Mouse (Mus musculus) granulocyte monocyte progenitor cell, adult 5-6 weeks (primary cell): ENCODE measurements at regions not wholly inside any gene's neighbourhood (a gene's known extent, or its start where the extent isn't known, plus 50 kb on each side); places are given as distances from the start of the nearest gene placed in this dataset.

Source experiments
- ATAC-seq: replicated peaks from 2 replicates; pipeline ENCODE4 v1.8.0; 2016; ENCODE audit warnings: mild to moderate bottlenecking, moderate TSS enrichment, inconsistent platforms; ENCODE audit not compliant: poor library complexity, severe bottlenecking

GRCm38 (mm10) chr15:68646865-68647264 lies 2146.2 kb upstream of the Lrrc6 start:
- no peak for ATAC-seq

DNA sequence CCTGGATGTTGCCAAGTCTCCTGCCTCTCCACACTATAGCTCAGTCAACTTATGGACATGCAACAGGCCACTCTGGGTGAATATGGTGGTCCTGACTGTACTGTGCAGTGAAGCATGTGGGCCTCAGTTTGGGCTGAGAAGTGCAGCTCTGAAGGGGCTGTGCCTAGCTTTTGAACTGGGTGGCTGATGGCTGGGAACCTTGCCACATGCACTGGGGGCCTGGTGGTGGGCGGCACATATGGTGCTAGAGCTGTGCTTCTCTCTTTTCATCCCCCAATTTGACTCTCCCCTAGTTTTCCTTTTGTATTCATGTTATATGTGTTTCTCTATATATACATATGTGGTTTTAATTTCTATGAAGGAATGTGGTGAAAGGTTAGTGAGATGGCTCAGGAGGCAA lies 2144.2 kb upstream of the Lrrc6 start:
- ATAC-seq = no peak

- ATAC-seq = no peak
Measured at GRCm38 (mm10) chr15:68635633-68636032, 2134.9 kb upstream of the Lrrc6 start.

DNA sequence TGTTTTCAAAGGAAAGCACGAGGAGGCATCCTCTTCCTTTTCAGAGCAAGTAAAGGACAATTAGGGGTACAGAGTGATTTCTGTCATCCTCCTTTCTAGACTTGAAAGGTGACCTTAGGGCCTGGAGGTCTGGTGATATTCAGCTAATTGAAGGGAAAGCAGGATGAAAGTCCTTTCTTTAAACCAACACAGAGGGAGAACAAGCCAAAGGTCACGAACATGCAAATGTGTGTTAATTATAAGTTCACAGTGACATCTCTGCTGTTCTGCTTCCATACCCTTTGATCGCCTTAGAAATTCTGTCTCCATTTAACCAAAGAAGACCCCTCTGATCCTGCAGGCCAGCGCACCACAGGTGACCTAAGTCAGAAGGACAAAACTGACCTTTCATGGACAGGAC lies 2126.3 kb upstream of the Lrrc6 start:
- ATAC-seq = no peak

- ATAC-seq = no peak
Measured at GRCm38 (mm10) chr15:68624831-68625230, 2124.1 kb upstream of the Lrrc6 start.

- no peak for ATAC-seq
Measured at GRCm38 (mm10) chr15:68620417-68621214, 2119.9 kb upstream of the Lrrc6 start.

- no peak for ATAC-seq
Measured at GRCm38 (mm10) chr15:68606110-68606791, 2105.5 kb upstream of the Lrrc6 start.

DNA sequence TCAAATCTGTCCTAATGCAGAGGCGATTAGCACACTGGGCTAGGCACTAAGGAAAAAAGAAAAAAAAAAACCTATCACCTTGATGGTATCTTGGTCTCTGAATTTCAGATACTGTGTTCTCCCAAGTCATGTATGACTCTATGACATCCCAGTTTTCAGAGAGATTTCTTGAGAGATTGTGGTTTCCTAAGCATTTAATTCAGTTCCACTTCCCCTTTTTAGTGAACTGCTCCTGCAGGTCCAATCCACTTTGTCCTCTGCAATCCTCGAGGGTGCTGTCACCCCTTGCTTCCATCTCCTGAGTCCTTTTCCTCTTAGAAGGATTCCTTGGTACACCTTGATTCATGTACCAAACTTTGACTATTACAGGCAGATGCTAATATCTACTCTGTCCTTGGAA lies 2104.8 kb upstream of the Lrrc6 start:
- ATAC-seq = peak; percentile 75

DNA sequence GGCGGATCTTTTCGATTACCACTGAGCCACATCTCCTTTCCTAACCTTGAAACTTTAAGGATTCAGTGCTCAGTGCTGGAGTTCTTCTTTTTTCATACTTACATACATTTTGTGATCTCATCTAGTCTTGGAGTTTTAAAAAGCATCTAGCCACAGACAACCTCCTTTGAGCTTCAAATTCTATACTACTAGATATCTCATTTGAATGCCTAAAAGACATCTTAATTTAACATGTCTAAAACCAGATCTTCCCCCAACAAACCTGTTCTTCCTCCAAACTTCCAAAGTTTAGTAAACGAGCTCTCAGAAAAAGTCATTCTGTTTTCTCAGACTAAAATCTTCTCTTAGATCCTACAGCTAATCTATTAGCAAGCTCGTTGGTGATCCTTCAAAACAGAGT lies 2081.5 kb upstream of the Lrrc6 start:
- no peak for ATAC-seq

DNA sequence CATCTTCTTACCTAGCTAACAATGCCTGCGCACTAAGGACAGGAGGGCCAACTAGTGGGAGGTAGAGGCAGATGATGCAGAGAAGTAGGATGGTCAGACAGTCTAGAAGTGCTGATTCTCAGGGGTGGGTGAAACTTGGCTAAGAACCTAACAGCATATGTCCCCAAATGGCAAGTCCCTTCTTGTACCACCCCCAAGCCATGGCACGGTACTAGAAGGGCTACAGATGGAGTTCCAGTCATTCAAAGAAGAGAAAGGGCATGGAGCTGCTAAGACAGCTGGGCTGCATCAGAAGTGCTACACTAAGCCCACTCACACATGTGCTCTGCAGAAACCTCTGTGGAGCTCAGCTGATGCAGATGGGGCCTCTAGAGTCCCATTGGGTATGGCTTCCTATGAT lies 2078.8 kb upstream of the Lrrc6 start:
- no peak for ATAC-seq

DNA sequence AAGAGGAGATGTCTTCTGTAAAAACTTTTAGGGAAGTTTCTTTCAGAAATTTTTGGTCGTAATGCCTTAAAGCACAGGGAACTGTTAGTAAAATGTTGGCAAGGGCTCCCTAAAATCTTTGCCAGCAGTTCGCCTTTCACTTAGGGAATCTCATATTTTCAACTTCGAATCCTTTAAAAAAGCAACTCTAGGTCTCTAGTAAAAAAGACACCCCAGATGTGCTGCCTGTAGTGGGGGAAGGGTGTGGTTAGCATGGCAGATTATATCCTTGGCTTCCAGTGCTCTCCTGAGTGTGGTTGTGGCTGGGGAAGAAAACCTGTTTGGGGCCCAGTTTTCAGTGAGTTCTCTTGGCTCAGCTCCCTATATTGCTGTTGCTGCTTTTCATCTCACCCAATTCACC lies 2059.9 kb upstream of the Lrrc6 start:
- no peak for ATAC-seq

DNA sequence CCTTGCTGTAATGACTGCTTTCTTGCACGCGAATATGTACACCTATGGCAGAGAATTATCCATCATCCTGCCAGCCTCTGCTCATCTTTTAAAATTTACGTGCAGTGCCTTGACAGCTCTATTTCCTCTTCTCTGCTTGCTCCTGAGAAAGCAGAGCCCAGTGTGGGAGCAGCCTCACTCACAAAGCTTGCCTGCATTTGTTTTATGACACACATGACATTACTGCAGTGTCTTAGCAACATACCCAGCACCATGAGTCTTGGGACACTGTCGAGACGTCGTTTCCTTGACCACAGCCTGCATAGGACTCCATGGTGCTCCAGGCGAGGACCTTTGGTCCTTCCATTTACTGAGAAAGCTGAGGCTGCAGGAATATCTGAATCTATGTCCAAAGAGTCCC lies 2055.4 kb upstream of the Lrrc6 start:
- no peak for ATAC-seq

DNA sequence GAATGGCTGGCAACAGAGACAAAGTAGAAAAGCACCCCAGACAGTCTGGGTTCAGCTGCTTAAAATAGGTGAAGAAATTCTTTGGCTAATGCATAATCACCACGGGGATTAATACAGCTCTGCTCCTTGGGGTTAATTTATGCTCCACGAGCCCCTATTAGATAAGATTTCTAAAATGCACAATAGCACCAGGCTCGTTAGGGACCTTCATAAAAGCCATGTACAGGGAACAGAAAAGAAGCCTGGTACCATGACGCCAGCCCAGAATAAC lies 2035.3 kb upstream of the Lrrc6 start:
- ATAC-seq = no peak

DNA sequence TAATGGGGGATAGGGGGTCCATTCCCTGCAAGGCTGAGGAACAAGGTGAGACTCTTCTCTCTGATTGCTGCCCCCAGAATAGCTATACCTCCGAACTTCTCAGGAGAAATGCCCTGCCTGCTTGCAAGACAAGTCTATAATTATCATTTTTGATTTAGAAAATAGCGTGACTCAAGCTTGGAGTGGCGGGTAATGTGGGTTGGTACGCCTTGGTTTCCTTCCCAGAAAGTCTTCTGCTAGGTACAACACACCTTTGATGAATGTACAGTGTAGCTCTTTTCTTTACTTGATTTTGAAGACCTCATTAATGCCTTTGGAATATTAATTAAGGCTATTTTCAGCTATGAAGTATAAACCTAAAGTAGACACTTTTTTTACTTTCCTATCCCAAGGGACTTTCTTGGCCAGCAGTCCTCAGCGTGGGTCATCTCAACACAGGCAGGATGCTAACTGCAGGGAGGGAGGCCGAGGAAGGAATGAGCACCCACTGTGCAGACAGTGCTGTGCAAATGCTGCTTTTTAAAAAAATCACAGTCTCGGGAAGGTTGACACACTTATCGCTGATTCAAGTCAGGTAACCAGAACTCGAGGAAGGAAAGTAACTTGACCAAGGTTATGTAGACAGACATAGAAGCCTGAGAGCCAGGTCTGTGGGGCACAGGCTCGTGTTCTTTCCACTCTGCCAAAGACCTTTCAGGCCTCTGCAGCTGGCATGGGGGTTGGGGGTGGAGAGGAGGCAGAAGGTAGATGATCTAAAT lies 2034.8 kb upstream of the Lrrc6 start:
- ATAC-seq = no peak

DNA sequence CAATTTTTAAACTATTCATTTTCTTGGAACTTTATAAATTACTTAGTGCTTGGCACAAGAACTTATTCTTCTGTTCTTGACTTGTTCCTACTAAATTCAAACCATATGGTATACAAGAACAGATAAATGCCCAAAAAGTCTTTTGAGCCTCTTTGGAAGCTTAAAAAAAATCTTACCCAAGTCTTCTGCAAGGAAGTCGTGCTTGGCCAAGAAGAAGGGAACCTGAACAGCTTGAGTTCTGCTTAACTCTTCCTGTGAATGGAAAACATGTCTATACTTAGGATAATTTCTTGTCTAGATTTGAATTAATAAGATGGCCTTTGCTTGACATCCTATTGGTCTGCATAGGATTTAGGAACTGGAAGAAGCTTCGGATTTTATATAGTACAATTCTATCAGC lies 2020.0 kb upstream of the Lrrc6 start:
- no peak for ATAC-seq

GRCm38 (mm10) chr15:68512431-68512830 lies 2011.7 kb upstream of the Lrrc6 start:
- no peak for ATAC-seq

DNA sequence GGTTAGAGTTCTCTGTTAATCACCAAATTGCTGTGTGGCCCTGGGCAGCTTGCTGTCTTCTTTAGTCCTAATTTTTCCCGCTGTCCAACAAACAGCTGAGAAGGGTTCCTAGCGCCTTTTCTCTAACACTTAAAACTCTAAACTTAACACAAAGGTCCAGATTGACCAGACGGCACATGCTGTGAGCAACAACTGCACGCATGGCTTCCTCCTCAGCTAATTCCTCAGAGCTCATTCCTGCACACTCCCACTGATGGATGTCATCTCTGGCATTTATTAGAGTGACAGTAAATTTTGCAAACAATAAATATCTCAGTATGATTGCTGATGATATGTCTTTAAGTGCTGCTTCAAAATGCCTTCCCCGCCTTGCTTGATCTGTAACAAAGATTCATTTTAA lies 2007.5 kb upstream of the Lrrc6 start:
- no peak for ATAC-seq

- ATAC-seq = no peak
Measured at GRCm38 (mm10) chr15:68506093-68506492, 2005.4 kb upstream of the Lrrc6 start.

- no peak for ATAC-seq
Measured at GRCm38 (mm10) chr15:68496438-68496837, 1995.7 kb upstream of the Lrrc6 start.

GRCm38 (mm10) chr15:68484789-68485188 lies 1984.1 kb upstream of the Lrrc6 start:
- no peak for ATAC-seq

DNA sequence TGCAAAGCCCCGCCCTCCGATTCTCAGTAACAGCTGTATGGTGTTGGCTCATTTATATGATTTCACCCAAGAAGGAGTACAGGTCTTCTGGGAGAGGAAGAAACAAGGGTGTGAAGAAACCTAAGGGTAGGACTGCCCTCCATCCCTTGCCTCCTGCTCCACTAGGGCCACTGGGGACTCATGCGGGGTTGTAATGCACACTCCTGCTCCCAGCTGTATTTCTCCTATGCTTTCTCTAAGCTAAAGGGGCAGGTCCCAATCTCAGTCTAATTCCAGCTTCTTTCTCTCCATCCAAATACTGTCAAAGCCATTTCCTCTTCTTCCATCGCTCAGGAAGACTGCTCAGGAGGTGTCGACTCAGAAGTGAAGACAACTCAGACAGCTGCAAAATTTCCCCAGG lies 1977.0 kb upstream of the Lrrc6 start:
- ATAC-seq = no peak

- ATAC-seq = no peak
Measured at GRCm38 (mm10) chr15:68471928-68472327, 1971.2 kb upstream of the Lrrc6 start.
